Mouse (Mus musculus) heart, embryonic 14.5 days (tissue): ENCODE results near the gene Aco2. TPM values are rescaled to one million over a fixed set of nuclear protein-coding genes. Genes with fewer than 3 reads are reported as not detected.

ENCODE experiments used
- ATAC-seq: fragments of 200-750 bp; cut with Nextera tagmentation; 2 replicates; pipeline ENCODE4 v1.8.0; 2017; ENCODE audit warnings: low read depth, moderate TSS enrichment; ENCODE audit not compliant: insufficient number of reproducible peaks, insufficient read depth, low FRiP score
- H3K27ac ChIP-seq, 2 experiments: fragments of 200-500 bp in 1 of 2; fragments of 300-500 bp in 1 of 2; sonication (generic) in 1 of 2; replicated peaks in 1 of 2; 2 replicates each; pipeline ENCODE4 v1.5.1; 2012 to 2014; ENCODE audit warnings: low read depth in 2 of 2, low read length in 2 of 2, control low read depth in 1 of 2, mild to moderate bottlenecking in 1 of 2, mixed read lengths in 1 of 2; ENCODE audit not compliant: control insufficient read depth in 1 of 2, insufficient read depth in 1 of 2
- H3K27me3 ChIP-seq: fragments of 300-500 bp; sonication (generic); 2 replicates; pipeline ENCODE4 v1.6.1; 2014; ENCODE audit warnings: mild to moderate bottlenecking, low read length, control low read depth; ENCODE audit not compliant: control insufficient read depth, insufficient read depth
- H3K36me3 ChIP-seq: fragments of 300-500 bp; sonication (generic); 2 replicates; pipeline ENCODE4 v1.6.1; 2014; ENCODE audit warnings: mild to moderate bottlenecking, control low read depth, low read length, mixed read lengths; ENCODE audit not compliant: control insufficient read depth, insufficient read depth
- H3K4me1 ChIP-seq, 2 experiments: fragments of 200-500 bp in 1 of 2; fragments of 300-500 bp in 1 of 2; sonication (generic) in 1 of 2; 2 replicates each; pipeline ENCODE4 v1.6.1; 2012 to 2014; ENCODE audit warnings: low read length in 2 of 2, control low read depth in 1 of 2, mixed read lengths in 1 of 2; ENCODE audit not compliant: control insufficient read depth in 2 of 2, insufficient read depth in 2 of 2
- H3K4me2 ChIP-seq: fragments of 300-500 bp; sonication (generic); 2 replicates; pipeline ENCODE4 v1.6.1; 2014; ENCODE audit warnings: mild to moderate bottlenecking, low read length
- H3K4me3 ChIP-seq, 2 experiments: fragments of 200-500 bp in 1 of 2; fragments of 300-500 bp in 1 of 2; sonication (generic) in 1 of 2; 2 replicates each; pipeline ENCODE4 v1.5.1; 2012 to 2014; ENCODE audit warnings: low read length in 2 of 2, mild to moderate bottlenecking in 2 of 2, control low read depth in 1 of 2, low read depth in 1 of 2, moderate library complexity in 1 of 2; ENCODE audit not compliant: control insufficient read depth in 1 of 2, insufficient read depth in 1 of 2
- H3K9ac ChIP-seq: fragments of 300-500 bp; sonication (generic); 2 replicates; pipeline ENCODE4 v1.6.1; 2014; ENCODE audit warnings: mild to moderate bottlenecking, low read length
- H3K9me3 ChIP-seq: fragments of 300-500 bp; sonication (generic); 2 replicates; pipeline ENCODE4 v1.6.1; 2016; ENCODE audit warnings: low read length, control low read depth; ENCODE audit not compliant: control insufficient read depth
- WGBS: fragments of 180-500 bp; shearing (Covaris S2); extraction: QIAGEN DNeasy Blood & Tissue Kit; methylation state at CpG from one replicate; pipeline ENCODE4 v1.1.7; 2014; 5-methylcytosine and 5-hydroxymethylcytosine counted together
- polyA plus RNA-seq: library from polyadenylated mRNA; unstranded; fragments of >200 nt; fragmentation: Nextera tagmentation; extraction: Ambion mirVana; gene quantifications from 2 replicates; pipeline ENCODE4 v1.2.1, GENCODE M21; 2014

Gene Aco2
- polyA plus RNA-seq, 1 experiment from 2014 or later = 571 TPM

DNA sequence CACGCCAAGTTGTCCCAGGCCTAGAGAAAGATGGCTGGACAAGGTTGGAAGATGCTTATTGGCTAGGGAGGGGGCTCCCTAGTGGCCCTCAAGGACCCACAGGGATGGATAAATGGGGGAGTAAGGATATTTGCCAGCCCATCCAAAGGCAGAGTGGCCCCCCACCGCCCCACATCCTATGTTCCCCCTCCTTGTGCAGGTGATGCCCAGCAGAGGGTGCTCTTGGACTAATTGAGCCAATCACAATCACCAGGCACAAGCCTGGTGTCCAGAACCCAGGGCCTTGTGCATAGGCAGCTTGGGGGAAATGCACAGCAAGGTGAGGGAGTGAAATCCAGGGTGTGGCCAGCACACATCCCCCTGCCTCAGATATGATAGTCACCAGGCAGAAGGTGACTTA lies 66.1 kb downstream of the Aco2 start:
- no peaks in the 10 kb centered on the region; the same call in 1 of the 2 replicates for H3K27me3 ChIP-seq
- H3K27ac ChIP-seq = no peak overlapping the region
- H3K4me2 ChIP-seq = peak overlapping the region; percentile 70; the same call in 1 of the 2 replicates
- ATAC-seq = no peak
- no peak overlapping the region for H3K4me3 ChIP-seq
- WGBS = 42% methylated on average over 2 of the region's 2 CpGs
- peaks cover 11 to 13% of the 10 kb centered on the region in 2 experiments; a peak in 3 of 4 replicates for H3K4me1 ChIP-seq
- H3K9ac ChIP-seq = no peak overlapping the region
- no peaks in the 10 kb centered on the region for H3K36me3 ChIP-seq
- H3K9me3 ChIP-seq = no peaks in the 10 kb centered on the region

- Histone ChIP-seq H3K36me3 (no peaks in the 10 kb centered on the region), H3K27ac (no peak overlapping the region), H3K27me3 (no peaks in the 10 kb centered on the region; the same call in 1 of the 2 replicates), H3K9ac (no peak overlapping the region), H3K4me3 (no peak overlapping the region), H3K4me1 (peaks cover 11 to 13% of the 10 kb centered on the region in 2 experiments; a peak in 3 of 4 replicates), H3K4me2 (no peak overlapping the region), H3K9me3 (no peaks in the 10 kb centered on the region)
- no peak for ATAC-seq
- 82% methylated on average over 10 of the region's 10 CpGs for WGBS
Measured at GRCm38 (mm10) chr15:81939157-81939715, 67.1 kb downstream of the Aco2 start.

- no peaks in the 10 kb centered on the region for H3K9me3 ChIP-seq
- no peak for ATAC-seq
- H3K27me3 ChIP-seq = no peaks in the 10 kb centered on the region; the same call in 1 of the 2 replicates
- 82% methylated on average over 4 of the region's 4 CpGs for WGBS
- no peaks in the 10 kb centered on the region for H3K36me3 ChIP-seq
- no peak overlapping the region for H3K9ac ChIP-seq
- peaks cover 11 to 13% of the 10 kb centered on the region in 2 experiments; a peak in 3 of 4 replicates for H3K4me1 ChIP-seq
- no peak overlapping the region for H3K4me2 ChIP-seq
- H3K4me3 ChIP-seq = no peak overlapping the region
- no peak overlapping the region for H3K27ac ChIP-seq
Measured at GRCm38 (mm10) chr15:81939774-81940173, 67.7 kb downstream of the Aco2 start.

- H3K27me3 ChIP-seq = no peaks in the 10 kb centered on the region; the same call in 1 of the 2 replicates
- ATAC-seq = no peak
- no peaks in the 10 kb centered on the region for H3K9me3 ChIP-seq
- H3K4me3 ChIP-seq = no peak overlapping the region
- WGBS = 87% methylated on average over 5 of the region's 5 CpGs
- H3K9ac ChIP-seq = no peak overlapping the region
- no peaks in the 10 kb centered on the region for H3K36me3 ChIP-seq
- H3K4me2 ChIP-seq = no peak overlapping the region
- H3K27ac ChIP-seq = no peak overlapping the region
- H3K4me1 ChIP-seq = peaks cover 11 to 13% of the 10 kb centered on the region in 2 experiments; a peak in 3 of 4 replicates
Measured at GRCm38 (mm10) chr15:81940219-81940618, 68.1 kb downstream of the Aco2 start.

DNA sequence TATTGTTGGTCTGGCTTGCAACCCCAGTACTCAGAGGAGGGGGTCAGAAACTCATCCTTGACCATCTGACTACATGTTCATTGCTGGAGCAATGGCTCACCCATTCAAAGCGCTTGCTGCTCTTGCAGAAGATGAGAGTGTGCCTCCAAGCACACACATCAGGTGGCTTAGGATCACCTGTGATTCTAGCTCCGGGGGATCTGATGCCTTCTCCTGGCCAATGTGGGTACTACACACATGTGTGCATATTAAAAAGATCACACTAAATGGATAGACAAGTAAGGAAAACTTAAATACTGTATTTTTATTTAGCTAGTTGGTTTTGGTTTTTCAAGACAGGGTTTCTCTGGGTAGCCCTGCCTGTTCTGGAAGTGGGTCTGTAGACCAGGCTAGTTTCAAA lies 68.9 kb downstream of the Aco2 start:
- no peak overlapping the region for H3K4me3 ChIP-seq
- H3K4me2 ChIP-seq = no peak overlapping the region
- no peaks in the 10 kb centered on the region for H3K9me3 ChIP-seq
- H3K36me3 ChIP-seq = no peaks in the 10 kb centered on the region
- H3K27ac ChIP-seq = no peak overlapping the region
- H3K9ac ChIP-seq = no peak overlapping the region
- H3K27me3 ChIP-seq = no peaks in the 10 kb centered on the region; the same call in 1 of the 2 replicates
- no peak for ATAC-seq
- H3K4me1 ChIP-seq = peaks cover 11 to 13% of the 10 kb centered on the region in 2 experiments; a peak in 3 of 4 replicates
- WGBS = 86% methylated on average over 2 of the region's 2 CpGs

DNA sequence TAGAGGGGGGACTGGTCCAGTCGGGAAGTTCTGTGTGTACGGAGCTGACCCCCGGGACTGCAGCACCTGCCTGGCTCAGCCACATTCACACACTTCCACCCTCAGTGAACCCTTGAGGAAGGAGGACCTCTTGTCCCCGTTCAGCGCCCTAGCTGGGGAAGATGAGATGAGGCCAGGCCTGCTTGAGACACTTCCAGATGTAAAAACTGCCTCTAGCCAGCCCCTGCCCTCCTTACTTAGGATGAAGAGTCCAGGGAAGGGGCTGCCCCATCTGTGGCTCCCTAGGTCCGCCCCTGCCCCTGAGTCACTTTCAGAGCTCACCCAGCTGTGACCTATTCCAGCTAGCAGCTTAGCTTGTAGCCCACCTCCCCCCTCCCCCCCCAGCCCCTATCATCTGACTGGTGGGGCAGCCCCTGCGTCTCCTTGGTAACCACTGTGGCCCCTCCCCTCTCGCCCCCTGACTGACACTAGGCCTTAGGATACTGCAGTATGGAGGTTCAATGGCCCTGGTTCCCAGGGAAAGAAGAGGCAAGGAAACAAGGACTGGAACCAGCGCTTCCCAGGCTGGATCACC lies 71.2 kb downstream of the Aco2 start:
- no peak overlapping the region for H3K9ac ChIP-seq
- WGBS = 30% methylated on average over 9 of the region's 9 CpGs
- H3K4me2 ChIP-seq = no peak overlapping the region
- no peak overlapping the region for H3K27ac ChIP-seq
- H3K4me1 ChIP-seq = no peaks in the 10 kb centered on the region; a peak in 1 of 4 replicates
- H3K9me3 ChIP-seq = no peaks in the 10 kb centered on the region
- no peak for ATAC-seq
- H3K27me3 ChIP-seq = no peaks in the 10 kb centered on the region
- no peaks in the 10 kb centered on the region for H3K36me3 ChIP-seq
- H3K4me3 ChIP-seq = no peak overlapping the region

- H3K9me3 ChIP-seq = no peaks in the 10 kb centered on the region
- H3K27me3 ChIP-seq = no peaks in the 10 kb centered on the region
- WGBS = 81% methylated on average over 10 of the region's 10 CpGs
- H3K9ac ChIP-seq = no peak overlapping the region
- no peak overlapping the region for H3K4me2 ChIP-seq
- H3K36me3 ChIP-seq = peaks cover 9% of the 10 kb centered on the region; the same call in 1 of the 2 replicates
- H3K27ac ChIP-seq = no peak overlapping the region
- H3K4me1 ChIP-seq = no peaks in the 10 kb centered on the region
- H3K4me3 ChIP-seq = no peak overlapping the region
- no peak for ATAC-seq
Measured at GRCm38 (mm10) chr15:81949076-81949475, 77.0 kb downstream of the Aco2 start.
